Mouse (Mus musculus) liver, embryonic 13.5 days (tissue): ENCODE data around the gene Scd2. TPM values are rescaled to one million over a fixed set of nuclear protein-coding genes. Genes with fewer than 3 reads are reported as not detected.

ENCODE experiments used
- ATAC-seq: fragments of 200-750 bp; cut with Nextera tagmentation; 2 replicates; pipeline ENCODE4 v1.8.0; 2017; ENCODE audit warnings: low read depth, mild to moderate bottlenecking, moderate number of reproducible peaks, moderate library complexity
- DNase-seq: peaks from one replicate; pipeline ENCODE4 v3.0.0; 2022
- H3K27ac ChIP-seq: fragments of 300-500 bp; sonication (generic); 2 replicates; pipeline ENCODE4 v1.5.1; 2015; ENCODE audit warnings: moderate library complexity, mild to moderate bottlenecking, inconsistent platforms
- H3K27me3 ChIP-seq: fragments of 300-500 bp; sonication (generic); 2 replicates; pipeline ENCODE4 v1.6.1; 2015; ENCODE audit warnings: mild to moderate bottlenecking, inconsistent platforms
- H3K36me3 ChIP-seq: fragments of 300-500 bp; sonication (generic); 2 replicates; pipeline ENCODE4 v1.6.1; 2015; ENCODE audit warnings: mild to moderate bottlenecking, inconsistent platforms
- H3K4me1 ChIP-seq: fragments of 300-500 bp; sonication (generic); replicated peaks from 2 replicates; pipeline ENCODE4 v1.6.1; 2015; ENCODE audit warnings: inconsistent platforms
- H3K4me2 ChIP-seq: fragments of 300-500 bp; sonication (generic); 2 replicates; pipeline ENCODE4 v1.6.1; 2015; ENCODE audit warnings: inconsistent platforms, mild to moderate bottlenecking, moderate library complexity
- H3K4me3 ChIP-seq: fragments of 300-500 bp; sonication (generic); replicated peaks from 2 replicates; pipeline ENCODE4 v1.5.1; 2015; ENCODE audit warnings: mild to moderate bottlenecking, inconsistent platforms
- H3K9ac ChIP-seq: fragments of 300-500 bp; sonication (generic); 2 replicates; pipeline ENCODE4 v1.6.1; 2015; ENCODE audit warnings: mild to moderate bottlenecking, inconsistent platforms
- H3K9me3 ChIP-seq: fragments of 300-500 bp; sonication (generic); replicated peaks from 2 replicates; pipeline ENCODE4 v1.6.1; 2016; ENCODE audit warnings: inconsistent platforms
- WGBS: fragments of 180-500 bp; shearing (Covaris S2); methylation state at CpG from one replicate; pipeline ENCODE4 v1.1.7; 2015; ENCODE audit not compliant: insufficient replicate concordance; 5-methylcytosine and 5-hydroxymethylcytosine counted together
- polyA plus RNA-seq: library from polyadenylated mRNA; unstranded; fragments of >200 nt; fragmentation: Nextera tagmentation; extraction: Ambion mirVana; gene quantifications from 2 replicates; pipeline ENCODE4 v1.2.1, GENCODE M21; 2015

Scd2 gene
- polyA plus RNA-seq, 1 experiment from 2014 or later, result 73.7 TPM

GRCm38 (mm10) chr19:44259484-44259883, 34.0 kb upstream of the Scd2 start:
- Histone ChIP-seq H3K27ac (no peak overlapping the region), H3K4me3 (no peak overlapping the region), H3K4me1 (peaks cover 5% of the 10 kb centered on the region), H3K9ac (no peak overlapping the region), H3K36me3 (no peaks in the 10 kb centered on the region), H3K4me2 (no peak overlapping the region), H3K9me3 (no peaks in the 10 kb centered on the region), H3K27me3 (0 out of 2 replicates have a peak, but pooled peaks cover 3% of the 10 kb centered on the region)
- no peak for ATAC-seq
- no peak for DNase-seq
- WGBS, result 48% methylated on average over 4 of the region's 4 CpGs

GRCm38 (mm10) chr19:44260487-44260886, 33.0 kb upstream of the Scd2 start:
- H3K4me1 ChIP-seq, result peaks cover 15% of the 10 kb centered on the region
- no peaks in the 10 kb centered on the region for H3K9me3 ChIP-seq
- H3K4me2 ChIP-seq, result no peak overlapping the region
- no peaks in the 10 kb centered on the region for H3K36me3 ChIP-seq
- no peak for DNase-seq
- H3K4me3 ChIP-seq, result no peak overlapping the region
- WGBS, result 55% methylated on average over 5 of the region's 5 CpGs
- 0 out of 2 replicates have a peak, but pooled peaks cover 3% of the 10 kb centered on the region for H3K27me3 ChIP-seq
- no peak overlapping the region for H3K27ac ChIP-seq
- no peak overlapping the region for H3K9ac ChIP-seq
- no peak for ATAC-seq

GRCm38 (mm10) chr19:44261774-44262173, 31.7 kb upstream of the Scd2 start:
- Histone ChIP-seq H3K27ac (no peak overlapping the region), H3K4me1 (peaks cover 27% of the 10 kb centered on the region), H3K27me3 (0 out of 2 replicates have a peak, but pooled peaks cover 3% of the 10 kb centered on the region), H3K9me3 (no peaks in the 10 kb centered on the region), H3K9ac (no peak overlapping the region), H3K4me3 (no peak overlapping the region), H3K4me2 (no peak overlapping the region), H3K36me3 (no peaks in the 10 kb centered on the region)
- no peak for DNase-seq
- WGBS, result 77% methylated on average over 7 of the region's 7 CpGs
- no peak for ATAC-seq

- H3K27me3 ChIP-seq, result 0 out of 2 replicates have a peak, but pooled peaks cover 3% of the 10 kb centered on the region
- 69% methylated on average over 3 of the region's 3 CpGs for WGBS
- no peak overlapping the region for H3K27ac ChIP-seq
- no peak overlapping the region for H3K9ac ChIP-seq
- ATAC-seq, result no peak
- no peak for DNase-seq
- no peak overlapping the region for H3K4me2 ChIP-seq
- no peaks in the 10 kb centered on the region for H3K36me3 ChIP-seq
- H3K9me3 ChIP-seq, result no peaks in the 10 kb centered on the region
- peaks cover 41% of the 10 kb centered on the region for H3K4me1 ChIP-seq
- H3K4me3 ChIP-seq, result no peak overlapping the region
These were observed 29.9 kb upstream of the Scd2 start for GRCm38 (mm10) chr19:44263581-44263980.

GRCm38 (mm10) chr19:44264226-44264625, 29.2 kb upstream of the Scd2 start:
- no peak for DNase-seq
- Histone ChIP-seq H3K4me1 (peaks cover 41% of the 10 kb centered on the region), H3K9me3 (no peaks in the 10 kb centered on the region), H3K27ac (no peak overlapping the region), H3K4me2 (no peak overlapping the region), H3K4me3 (no peak overlapping the region), H3K9ac (no peak overlapping the region), H3K36me3 (no peaks in the 10 kb centered on the region), H3K27me3 (0 out of 2 replicates have a peak, but pooled peaks cover 3% of the 10 kb centered on the region)
- no peak for ATAC-seq
- WGBS, result 53% methylated on average over 9 of the region's 9 CpGs

GRCm38 (mm10) chr19:44265300-44265699, 28.2 kb upstream of the Scd2 start:
- H3K27ac ChIP-seq, result peak overlapping the region; percentile 96
- DNase-seq, result no peak
- H3K27me3 ChIP-seq, result 0 out of 2 replicates have a peak, but pooled peaks cover 3% of the 10 kb centered on the region
- H3K36me3 ChIP-seq, result no peaks in the 10 kb centered on the region
- H3K4me3 ChIP-seq, result no peak overlapping the region
- no peaks in the 10 kb centered on the region for H3K9me3 ChIP-seq
- H3K9ac ChIP-seq, result peak overlapping the region; percentile 8; the same call in 1 of the 2 replicates
- H3K4me2 ChIP-seq, result peak overlapping the region; percentile 21; the same call in 1 of the 2 replicates
- peaks cover 41% of the 10 kb centered on the region for H3K4me1 ChIP-seq
- 54% methylated on average over 7 of the region's 7 CpGs for WGBS
- no peak for ATAC-seq

- ATAC-seq (peak; percentile 5), DNase-seq (peak; percentile 48)
- Histone ChIP-seq H3K9ac (peak overlapping the region; percentile 57), H3K4me3 (peak overlapping the region; percentile 73), H3K4me1 (peaks cover 41% of the 10 kb centered on the region), H3K27ac (peak overlapping the region; percentile 96), H3K9me3 (no peaks in the 10 kb centered on the region), H3K27me3 (0 out of 2 replicates have a peak, but pooled peaks cover 3% of the 10 kb centered on the region), H3K36me3 (no peaks in the 10 kb centered on the region), H3K4me2 (peak overlapping the region; percentile 94)
- 21% methylated on average over 5 of the region's 5 CpGs for WGBS
These were observed 27.6 kb upstream of the Scd2 start for GRCm38 (mm10) chr19:44265911-44266337.

- Histone ChIP-seq H3K4me2 (peak overlapping the region; percentile 94), H3K9ac (peak overlapping the region; percentile 57), H3K9me3 (no peaks in the 10 kb centered on the region), H3K27me3 (no peaks in the 10 kb centered on the region), H3K4me3 (peak overlapping the region; percentile 73), H3K36me3 (no peaks in the 10 kb centered on the region), H3K27ac (peak overlapping the region; percentile 96), H3K4me1 (peaks cover 41% of the 10 kb centered on the region)
- ATAC-seq, result no peak
- 16% methylated on average over 6 of the region's 6 CpGs for WGBS
- DNase-seq, result no peak
These were observed 27.0 kb upstream of the Scd2 start for GRCm38 (mm10) chr19:44266458-44266823.

GRCm38 (mm10) chr19:44266824-44267498, 26.5 kb upstream of the Scd2 start:
- DNase-seq (peak; percentile 93), ATAC-seq (peak; percentile 99)
- 2% methylated on average over 43 of the region's 43 CpGs for WGBS
- H3K27me3 ChIP-seq, result no peaks in the 10 kb centered on the region
- H3K27ac ChIP-seq, result peak overlapping the region; percentile 96
- H3K4me2 ChIP-seq, result peak overlapping the region; percentile 94
- H3K9me3 ChIP-seq, result no peaks in the 10 kb centered on the region
- peaks cover 41% of the 10 kb centered on the region for H3K4me1 ChIP-seq
- H3K36me3 ChIP-seq, result no peaks in the 10 kb centered on the region
- H3K9ac ChIP-seq, result peak overlapping the region; percentile 82
- H3K4me3 ChIP-seq, result peak overlapping the region; percentile 73

- Histone ChIP-seq H3K9ac (peak overlapping the region; percentile 82), H3K27me3 (no peaks in the 10 kb centered on the region), H3K4me3 (peak overlapping the region; percentile 73), H3K4me2 (peak overlapping the region; percentile 94), H3K9me3 (no peaks in the 10 kb centered on the region), H3K4me1 (peaks cover 41% of the 10 kb centered on the region), H3K27ac (peak overlapping the region; percentile 96), H3K36me3 (no peaks in the 10 kb centered on the region)
- 21% methylated on average over 16 of the region's 18 CpGs for WGBS
- no peak for ATAC-seq
- DNase-seq, result no peak
These were observed 25.9 kb upstream of the Scd2 start for GRCm38 (mm10) chr19:44267499-44268002.

GRCm38 (mm10) chr19:44273711-44274110, 19.8 kb upstream of the Scd2 start:
- no peak overlapping the region for H3K9ac ChIP-seq
- no peak overlapping the region for H3K27ac ChIP-seq
- 67% methylated on average over 4 of the region's 4 CpGs for WGBS
- no peaks in the 10 kb centered on the region for H3K27me3 ChIP-seq
- no peaks in the 10 kb centered on the region for H3K36me3 ChIP-seq
- DNase-seq (no peak), ATAC-seq (no peak)
- no peaks in the 10 kb centered on the region for H3K9me3 ChIP-seq
- no peak overlapping the region for H3K4me2 ChIP-seq
- H3K4me1 ChIP-seq, result peaks cover 6% of the 10 kb centered on the region; the same call in 1 of the 2 replicates
- H3K4me3 ChIP-seq, result no peak overlapping the region
